Mouse (Mus musculus) liver, embryonic 11.5 days (tissue): Measurements from ENCODE around the gene Spaca3. TPM values are rescaled to one million over a fixed set of nuclear protein-coding genes. Genes with fewer than 3 reads are reported as not detected.
A peak's percentile ranks its signal among the peaks of the same experiment; 100 is the strongest.

Experiments used
- ATAC-seq: fragments of 200-750 bp; cut with Nextera tagmentation; replicated peaks from 2 replicates; pipeline ENCODE4 v1.8.0; 2017; ENCODE audit warnings: moderate number of reproducible peaks, mild to moderate bottlenecking, moderate TSS enrichment, moderate library complexity; ENCODE audit not compliant: low FRiP score
- DNase-seq: peaks from one replicate; pipeline ENCODE4 v3.0.0-alpha.2; 2017; ENCODE audit warnings: low spot score
- H3K27ac ChIP-seq: fragments of 300-500 bp; sonication (generic); 2 replicates; pipeline ENCODE4 v1.5.1; 2014; ENCODE audit warnings: mild to moderate bottlenecking, low read depth, low read length, control low read depth
- H3K27me3 ChIP-seq: fragments of 300-500 bp; sonication (generic); replicated peaks from 2 replicates; pipeline ENCODE4 v1.6.1; 2014; ENCODE audit warnings: low read length, mixed read lengths; ENCODE audit not compliant: control insufficient read depth, insufficient read depth
- H3K36me3 ChIP-seq: fragments of 300-500 bp; sonication (generic); 2 replicates; pipeline ENCODE4 v1.6.1; 2014; ENCODE audit warnings: mild to moderate bottlenecking, low read length, moderate library complexity, mixed read lengths; ENCODE audit not compliant: control insufficient read depth, insufficient read depth
- H3K4me1 ChIP-seq: fragments of 300-500 bp; sonication (generic); replicated peaks from 2 replicates; pipeline ENCODE4 v1.6.1; 2014; ENCODE audit warnings: low read length, mixed read lengths; ENCODE audit not compliant: control insufficient read depth, insufficient read depth
- H3K4me2 ChIP-seq: fragments of 300-500 bp; sonication (generic); 2 replicates; pipeline ENCODE4 v1.6.1; 2014; ENCODE audit warnings: mild to moderate bottlenecking, control low read depth, moderate library complexity
- H3K4me3 ChIP-seq: fragments of 300-500 bp; sonication (generic); 2 replicates; pipeline ENCODE4 v1.5.1; 2014; ENCODE audit warnings: low read depth, low read length, control low read depth
- H3K9ac ChIP-seq: fragments of 300-500 bp; sonication (generic); 2 replicates; pipeline ENCODE4 v1.6.1; 2014; ENCODE audit warnings: low read depth, low read length, control low read depth
- H3K9me3 ChIP-seq: fragments of 300-500 bp; sonication (generic); 2 replicates; pipeline ENCODE4 v1.6.1; 2016; ENCODE audit warnings: low read length, inconsistent platforms, mixed read lengths; ENCODE audit not compliant: control insufficient read depth
- WGBS: fragments of 180-500 bp; shearing (Covaris S2); extraction: QIAGEN DNeasy Blood & Tissue Kit; methylation state at CpG from one replicate; pipeline ENCODE4 v1.1.7; 2014; 5-methylcytosine and 5-hydroxymethylcytosine counted together
- polyA plus RNA-seq: library from polyadenylated mRNA; unstranded; fragments of >200 nt; fragmentation: Nextera tagmentation; extraction: Ambion mirVana; gene quantifications from 2 replicates; pipeline ENCODE4 v1.2.1, GENCODE M21; 2014

Gene Spaca3
- polyA plus RNA-seq = not detected in 2 replicates

DNA sequence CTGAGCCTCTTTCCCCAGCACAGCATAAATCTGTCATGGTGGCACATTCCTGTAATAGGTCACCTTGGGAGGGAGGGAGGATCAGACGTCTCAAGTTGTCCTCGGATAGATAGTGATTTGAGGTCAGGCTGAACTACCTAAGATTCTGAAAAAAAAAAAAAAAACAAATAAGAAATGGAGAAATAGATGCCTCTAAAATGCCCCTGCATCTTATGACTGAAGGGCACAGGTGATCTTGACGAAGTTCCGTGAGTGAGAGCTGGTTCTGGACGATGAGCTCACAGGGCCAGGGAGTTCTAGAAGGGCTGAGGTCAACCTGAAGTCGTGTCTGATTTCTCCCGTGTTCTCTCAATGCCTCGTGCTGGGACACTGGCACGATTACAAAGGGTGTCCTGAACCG, at the start of gene Spaca3:
Gene Spaca3 (plus strand): TSS at position 301 of the 400 bp plus-strand sequence.
- H3K4me3 ChIP-seq = no peak within 1 kb of the TSS
- no peak within 1 kb of the TSS for H3K27ac ChIP-seq
- H3K4me1 ChIP-seq = no peaks in the 10 kb centered on the region
- no peak within 1 kb of the TSS for H3K4me2 ChIP-seq
- H3K36me3 ChIP-seq = no peaks in the 10 kb centered on the region
- no peak for DNase-seq
- 72% methylated on average over 10 of the region's 10 CpGs for WGBS
- H3K9me3 ChIP-seq = no peaks in the 10 kb centered on the region
- ATAC-seq = no peak
- no peaks in the 10 kb centered on the region for H3K27me3 ChIP-seq
- H3K9ac ChIP-seq = no peak within 1 kb of the TSS

DNA sequence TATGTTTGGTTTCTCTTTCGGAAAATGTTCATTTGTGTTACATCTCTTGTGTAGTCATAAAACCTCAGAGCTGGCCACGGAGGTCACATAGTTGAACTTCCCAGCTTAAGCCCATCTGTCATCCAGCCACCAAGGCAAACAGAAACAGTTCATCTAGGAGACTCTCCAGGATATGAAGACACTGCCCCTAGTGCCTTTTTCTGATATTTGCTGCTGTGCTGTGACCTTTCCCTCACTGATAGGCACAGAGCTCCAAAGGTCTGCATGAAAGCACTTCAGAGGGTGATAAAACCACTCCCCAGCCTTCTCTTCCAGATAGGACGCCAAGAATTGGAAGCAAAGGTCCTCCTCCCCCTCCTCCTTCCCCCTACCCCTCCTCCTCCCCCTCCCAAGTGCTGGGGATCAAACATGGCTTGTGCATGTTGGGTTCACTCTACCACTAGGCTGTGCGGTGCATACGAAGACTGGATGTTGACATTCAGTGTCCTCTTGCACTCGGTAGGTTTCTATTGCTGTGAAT, 49.6 kb upstream of the Spaca3 start:
- 56% methylated on average over 6 of the region's 6 CpGs for WGBS
- no peak overlapping the region for H3K9ac ChIP-seq
- DNase-seq (no peak), ATAC-seq (peak; percentile 63)
- H3K36me3 ChIP-seq = no peaks in the 10 kb centered on the region
- H3K4me3 ChIP-seq = no peak overlapping the region
- H3K4me2 ChIP-seq = no peak overlapping the region
- H3K27me3 ChIP-seq = peaks cover 37% of the 10 kb centered on the region
- peaks cover 11% of the 10 kb centered on the region for H3K4me1 ChIP-seq
- H3K9me3 ChIP-seq = no peaks in the 10 kb centered on the region
- 0 out of 2 replicates have a peak overlapping the region, but pooled peaks have one; percentile 15 for H3K27ac ChIP-seq

DNA sequence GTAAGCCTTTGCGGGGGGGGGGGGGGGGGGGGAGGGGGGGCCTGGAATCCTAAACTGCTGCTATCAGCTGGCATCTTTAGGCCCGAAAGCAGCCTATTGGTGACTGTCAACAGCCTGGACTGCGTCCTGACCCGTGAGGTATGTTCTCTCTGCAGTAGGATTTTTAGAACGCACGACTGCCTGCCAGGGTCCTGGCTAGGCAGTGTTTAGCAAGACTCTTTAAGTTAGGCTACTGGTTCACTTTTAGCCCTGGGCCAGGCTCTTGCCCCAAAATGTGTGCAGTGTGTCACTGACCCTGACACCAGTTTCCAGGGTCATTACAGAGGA, 48.5 kb upstream of the Spaca3 start:
- H3K27me3 ChIP-seq = peaks cover 37% of the 10 kb centered on the region
- peaks cover 11% of the 10 kb centered on the region for H3K4me1 ChIP-seq
- no peak for DNase-seq
- peak overlapping the region; percentile 70 for H3K9ac ChIP-seq
- H3K9me3 ChIP-seq = no peaks in the 10 kb centered on the region
- H3K4me2 ChIP-seq = peak overlapping the region; percentile 72
- ATAC-seq = no peak
- no peaks in the 10 kb centered on the region for H3K36me3 ChIP-seq
- 39% methylated on average over 6 of the region's 6 CpGs for WGBS
- H3K27ac ChIP-seq = peak overlapping the region; percentile 65; the same call in 1 of the 2 replicates
- peak overlapping the region; percentile 61 for H3K4me3 ChIP-seq

DNA sequence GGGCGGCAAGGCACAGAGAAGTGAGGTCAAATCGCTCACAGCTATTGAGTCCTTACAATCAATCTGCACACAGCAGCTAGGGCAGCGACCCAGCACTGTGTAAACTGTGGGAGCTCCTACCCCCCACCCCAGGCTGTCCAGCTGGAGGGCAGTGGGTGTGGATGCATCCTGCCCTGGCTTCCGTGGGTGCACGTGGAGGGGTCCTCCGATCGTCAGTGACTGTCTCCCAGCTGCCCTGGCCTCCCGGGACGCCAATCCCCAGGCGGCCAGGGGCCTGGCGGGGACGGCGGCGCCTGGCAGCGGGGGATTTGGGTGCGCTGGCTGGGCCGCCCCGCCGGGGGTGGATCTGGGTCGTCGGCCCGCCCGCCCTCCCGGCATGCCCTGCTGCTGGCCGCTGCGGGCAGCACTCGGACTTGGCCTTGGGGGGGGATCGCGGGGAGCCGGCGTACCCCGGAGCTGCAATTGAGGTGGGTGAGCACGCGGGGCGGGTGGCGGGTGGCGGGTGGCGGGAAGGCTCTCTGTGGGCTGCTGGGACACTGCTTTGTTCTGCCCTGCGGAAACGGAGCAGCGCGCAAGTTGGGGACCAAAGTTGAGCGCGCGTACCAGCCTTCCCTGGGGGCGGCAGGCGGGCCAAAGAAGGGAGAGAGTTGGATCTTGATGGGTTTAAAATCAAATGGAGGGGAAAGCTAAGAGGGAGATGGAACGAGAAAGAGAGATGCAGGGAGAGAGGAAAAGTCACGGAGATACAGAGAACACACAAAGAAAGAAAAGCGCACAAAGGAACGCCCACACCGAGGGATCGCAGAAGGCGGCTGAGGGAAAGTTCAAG, 48.0 kb upstream of the Spaca3 start, which contains the start of gene Tmem98:
Gene Tmem98 (plus strand): TSS at position 183 of the 829 bp plus-strand sequence.
- Histone ChIP-seq H3K4me2 (peak within 1 kb of the TSS; percentile 72), H3K4me3 (peak within 1 kb of the TSS; percentile 61), H3K36me3 (no peaks in the 10 kb centered on the region), H3K27me3 (peaks cover 37% of the 10 kb centered on the region), H3K27ac (peak within 1 kb of the TSS; percentile 65), H3K4me1 (peaks cover 11% of the 10 kb centered on the region), H3K9me3 (no peaks in the 10 kb centered on the region), H3K9ac (peak within 1 kb of the TSS; percentile 70)
- peak; percentile 67 for ATAC-seq
- DNase-seq = peak; percentile 69
- 3% methylated on average over 54 of the region's 54 CpGs for WGBS

DNA sequence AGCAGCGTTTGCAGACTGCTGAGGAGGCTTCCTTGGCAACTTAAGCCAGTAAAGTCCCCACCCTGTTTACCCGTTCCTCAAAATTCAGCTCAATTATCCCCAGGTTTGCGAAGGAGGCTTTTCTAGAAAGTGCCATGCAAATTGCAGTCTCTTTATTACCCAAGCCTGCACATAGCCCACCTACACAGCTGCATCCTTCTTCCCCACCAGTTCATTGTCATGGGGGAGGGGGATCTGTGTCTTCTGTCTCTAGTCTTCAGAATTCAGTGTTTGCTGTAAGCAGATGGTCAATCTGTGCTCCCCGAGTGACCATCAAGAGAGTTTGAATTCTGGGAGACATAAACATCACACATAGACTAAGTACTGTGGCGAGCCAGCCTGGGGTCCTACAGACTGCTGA, 47.0 kb upstream of the Spaca3 start:
- H3K36me3 ChIP-seq = no peaks in the 10 kb centered on the region
- ATAC-seq = no peak
- H3K9me3 ChIP-seq = no peaks in the 10 kb centered on the region
- 29% methylated on average over 5 of the region's 5 CpGs for WGBS
- H3K4me3 ChIP-seq = peak overlapping the region; percentile 61
- no peak for DNase-seq
- H3K4me2 ChIP-seq = peak overlapping the region; percentile 72
- H3K4me1 ChIP-seq = peaks cover 11% of the 10 kb centered on the region
- H3K9ac ChIP-seq = peak overlapping the region; percentile 70; the same call in 1 of the 2 replicates
- H3K27ac ChIP-seq = no peak overlapping the region
- peaks cover 37% of the 10 kb centered on the region for H3K27me3 ChIP-seq

DNA sequence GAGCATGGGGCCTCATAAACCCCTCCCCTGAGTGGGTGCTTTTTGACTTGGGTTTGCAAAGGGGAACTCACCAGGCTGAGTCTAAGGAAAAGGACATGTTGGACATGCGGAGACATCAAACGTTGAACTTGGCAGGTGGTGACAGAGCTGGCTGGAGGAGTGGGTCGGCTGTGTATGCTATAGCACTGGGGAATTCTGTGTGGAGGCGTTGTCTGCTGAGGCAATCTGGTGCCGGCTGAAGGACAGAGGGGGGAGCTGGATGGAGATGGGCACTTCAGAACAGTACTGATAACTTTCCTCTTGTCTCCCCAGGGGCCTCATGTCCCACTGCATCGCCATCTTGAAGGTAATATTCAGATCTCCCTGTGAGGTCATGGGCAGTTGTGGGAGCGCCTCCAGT, 42.8 kb upstream of the Spaca3 start:
- ATAC-seq (no peak), DNase-seq (no peak)
- no peak overlapping the region for H3K4me3 ChIP-seq
- 79% methylated on average over 7 of the region's 7 CpGs for WGBS
- H3K27me3 ChIP-seq = peaks cover 22% of the 10 kb centered on the region
- H3K9me3 ChIP-seq = no peaks in the 10 kb centered on the region
- H3K4me2 ChIP-seq = no peak overlapping the region
- no peak overlapping the region for H3K27ac ChIP-seq
- H3K4me1 ChIP-seq = peaks cover 12% of the 10 kb centered on the region
- no peak overlapping the region for H3K9ac ChIP-seq
- no peaks in the 10 kb centered on the region for H3K36me3 ChIP-seq

DNA sequence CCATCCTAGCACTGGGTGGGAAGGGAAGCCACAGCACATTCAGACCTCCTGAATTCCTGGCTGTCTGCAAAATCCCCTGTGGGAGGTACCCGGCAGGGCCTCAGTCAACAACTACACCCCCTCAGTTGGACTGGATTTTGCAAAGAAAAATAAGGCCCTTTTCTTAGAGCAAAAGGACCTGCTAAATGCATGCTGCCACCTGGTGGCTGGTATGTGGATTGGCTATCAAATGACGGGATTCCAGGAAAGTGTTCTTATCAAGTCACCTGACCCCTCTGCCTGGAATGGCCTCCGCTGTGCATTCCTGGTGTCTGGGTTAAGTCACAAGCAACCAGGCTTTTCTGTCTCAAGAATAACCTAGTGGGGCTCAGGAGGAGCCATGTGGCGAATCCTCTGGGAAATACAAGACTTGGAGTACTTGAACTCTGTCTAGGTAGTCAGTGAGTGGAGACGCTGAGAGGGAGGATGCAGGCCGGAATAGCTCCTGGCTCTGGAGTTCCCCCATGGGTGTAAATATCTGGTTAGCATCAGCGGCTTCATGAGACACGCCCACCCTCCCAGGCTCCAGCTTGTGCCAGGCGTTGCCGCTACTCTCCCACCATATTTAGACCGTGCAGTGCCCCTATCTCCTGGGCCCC, 40.0 kb upstream of the Spaca3 start:
- no peak overlapping the region for H3K9ac ChIP-seq
- ATAC-seq (peak; percentile 48; the same call in 1 of the 2 replicates), DNase-seq (peak; percentile 57)
- H3K4me3 ChIP-seq = no peak overlapping the region
- peaks cover 11% of the 10 kb centered on the region for H3K4me1 ChIP-seq
- H3K36me3 ChIP-seq = no peaks in the 10 kb centered on the region
- H3K9me3 ChIP-seq = no peaks in the 10 kb centered on the region
- H3K4me2 ChIP-seq = peak overlapping the region; percentile 27; the same call in 1 of the 2 replicates
- H3K27ac ChIP-seq = no peak overlapping the region
- H3K27me3 ChIP-seq = no peaks in the 10 kb centered on the region
- 31% methylated on average over 11 of the region's 11 CpGs for WGBS

DNA sequence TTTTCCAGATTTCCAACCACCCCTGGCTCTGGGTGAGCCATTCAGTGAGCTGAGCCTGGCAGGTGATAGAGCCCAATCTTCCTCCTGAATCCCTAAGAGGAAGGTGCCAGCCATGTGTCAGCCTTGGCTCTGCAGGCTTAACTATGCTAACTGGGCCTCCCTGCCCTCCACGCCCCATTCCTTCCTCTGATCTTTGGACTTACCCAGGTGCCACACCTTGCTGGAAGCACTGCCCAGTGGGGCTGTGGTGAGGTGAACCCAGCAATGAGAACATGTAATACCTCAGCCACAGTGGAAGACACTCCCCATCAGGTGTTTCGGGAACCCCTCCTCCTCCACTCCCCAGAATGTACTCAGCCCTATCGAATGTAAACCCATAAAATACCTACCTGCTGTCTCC, 38.1 kb upstream of the Spaca3 start:
- H3K9me3 ChIP-seq = no peaks in the 10 kb centered on the region
- no peak overlapping the region for H3K4me2 ChIP-seq
- H3K36me3 ChIP-seq = no peaks in the 10 kb centered on the region
- ATAC-seq (no peak), DNase-seq (no peak)
- H3K27ac ChIP-seq = no peak overlapping the region
- no peak overlapping the region for H3K4me3 ChIP-seq
- peaks cover 11% of the 10 kb centered on the region for H3K4me1 ChIP-seq
- H3K9ac ChIP-seq = no peak overlapping the region
- H3K27me3 ChIP-seq = no peaks in the 10 kb centered on the region
- WGBS = 93% methylated on average over 3 of the region's 3 CpGs
